In the genomic region with DNA sequence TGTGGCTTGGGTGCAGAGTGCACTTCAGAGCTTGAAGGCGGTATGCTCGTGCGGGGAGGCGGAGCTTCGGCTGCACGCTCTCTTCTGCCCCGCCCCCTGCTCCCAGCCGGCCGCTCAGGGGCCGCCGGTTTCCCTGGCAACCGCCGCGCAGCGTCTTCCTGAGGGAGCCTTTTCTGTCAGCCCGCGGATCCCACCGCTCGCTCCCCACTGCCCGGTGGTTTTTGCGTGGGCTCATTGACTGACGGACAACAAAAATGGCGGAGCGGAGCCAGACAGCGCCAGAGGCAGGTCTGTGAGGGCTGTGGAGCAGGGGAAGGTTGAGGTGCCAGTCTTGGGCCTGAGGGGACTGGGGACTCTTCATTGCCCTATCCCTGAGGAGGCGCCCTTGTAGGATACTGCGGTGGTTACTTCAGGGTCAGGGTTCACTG, we compare ENCODE assay signal across 8 mouse cellular contexts. TPM values are rescaled to one million over a fixed set of nuclear protein-coding genes. Genes with fewer than 3 reads are reported as not detected.
DNase-seq lines count a peak whose midpoint lies in the region; ATAC-seq lines count a peak whose summit lies in the region.

A gene (plus strand): TSS at position 44 of the 428 bp plus-strand sequence.

- ATAC-seq in embryonic facial prominence, embryonic 14.5 days (ENCODE audit: low read depth): peak; percentile 98
- ATAC-seq in heart, embryonic 16.5 days (replicated peaks; ENCODE audit: extremely low read depth, insufficient read depth, low FRiP score): peak; percentile 96
- 0 out of 2 replicates have a peak, but pooled peaks have one; percentile 48 for ATAC-seq in limb, embryonic 15.5 days (ENCODE audit: insufficient number of reproducible peaks, low FRiP score, low TSS enrichment, low read depth)
- peak; percentile 99 for ATAC-seq in midbrain, embryonic 16.5 days

- peak; percentile 18 for DNase-seq in urinary bladder, adult 2 months (ENCODE audit: low spot score)
- DNase-seq in urinary bladder, postnatal 10 days (ENCODE audit: low spot score): no peak
- DNase-seq in embryonic facial prominence, embryonic 14.5 days (ENCODE audit: low spot score): peak; percentile 87
- peak; percentile 84 for DNase-seq in kidney, postnatal 10 days
- DNase-seq in thymus, postnatal 0 days (ENCODE audit: low spot score): peak; percentile 43

- H3K4me2 ChIP-seq in embryonic facial prominence, embryonic 14.5 days (ENCODE audit: low read depth, low read length): peak within 1 kb of the TSS; percentile 61
- peak within 1 kb of the TSS; percentile 73 for H3K4me2 ChIP-seq in heart, embryonic 16.5 days (ENCODE audit: low read depth, low read length)
- peak within 1 kb of the TSS; percentile 81 for H3K4me2 ChIP-seq in limb, embryonic 15.5 days
- peak within 1 kb of the TSS; percentile 72 for H3K4me2 ChIP-seq in midbrain, embryonic 16.5 days (ENCODE audit: low read length)

- H3K36me3 ChIP-seq in embryonic facial prominence, embryonic 14.5 days (ENCODE audit: control insufficient read depth, insufficient read depth, low read length): no peaks in the 10 kb centered on the region
- no peaks in the 10 kb centered on the region for H3K36me3 ChIP-seq in heart, embryonic 16.5 days (ENCODE audit: control insufficient read depth, insufficient read depth)
- no peaks in the 10 kb centered on the region for H3K36me3 ChIP-seq in limb, embryonic 15.5 days
- no peaks in the 10 kb centered on the region for H3K36me3 ChIP-seq in midbrain, embryonic 16.5 days (ENCODE audit: control insufficient read depth, insufficient read depth, low read length)

- H3K9me3 ChIP-seq in embryonic facial prominence, embryonic 14.5 days (ENCODE audit: control insufficient read depth, low read length): no peaks in the 10 kb centered on the region
- no peaks in the 10 kb centered on the region for H3K9me3 ChIP-seq in heart, embryonic 16.5 days (replicated peaks; ENCODE audit: control insufficient read depth, low read length)
- H3K9me3 ChIP-seq in limb, embryonic 15.5 days: no peaks in the 10 kb centered on the region
- no peaks in the 10 kb centered on the region for H3K9me3 ChIP-seq in midbrain, embryonic 16.5 days (replicated peaks; ENCODE audit: control insufficient read depth, low read length, poor library complexity, severe bottlenecking)

- no peaks in the 10 kb centered on the region for H3K4me1 ChIP-seq in embryonic facial prominence, embryonic 14.5 days (ENCODE audit: control insufficient read depth, insufficient read depth, low read length)
- 0 out of 2 replicates have a peak, but pooled peaks cover 2% of the 10 kb centered on the region for H3K4me1 ChIP-seq in heart, embryonic 16.5 days (ENCODE audit: control insufficient read depth, insufficient read depth, low read length)
- peaks cover 4% of the 10 kb centered on the region; the same call in 1 of the 2 replicates for H3K4me1 ChIP-seq in limb, embryonic 15.5 days
- peaks cover 5% of the 10 kb centered on the region; the same call in 1 of the 2 replicates for H3K4me1 ChIP-seq in midbrain, embryonic 16.5 days (ENCODE audit: control insufficient read depth, insufficient read depth, low read length)

- peak within 1 kb of the TSS; percentile 46 for H3K4me3 ChIP-seq in embryonic facial prominence, embryonic 14.5 days (ENCODE audit: low read depth, low read length)
- peak within 1 kb of the TSS; percentile 76 for H3K4me3 ChIP-seq in heart, embryonic 16.5 days (ENCODE audit: low read length)
- H3K4me3 ChIP-seq in limb, embryonic 15.5 days: peak within 1 kb of the TSS; percentile 56
- H3K4me3 ChIP-seq in midbrain, embryonic 16.5 days (ENCODE audit: low read depth, low read length): peak within 1 kb of the TSS; percentile 67

- no peak within 1 kb of the TSS for H3K27ac ChIP-seq in embryonic facial prominence, embryonic 14.5 days (replicated peaks; ENCODE audit: low read depth, low read length)
- no peak within 1 kb of the TSS for H3K27ac ChIP-seq in heart, embryonic 16.5 days (ENCODE audit: low read length)
- no peak within 1 kb of the TSS for H3K27ac ChIP-seq in limb, embryonic 15.5 days
- H3K27ac ChIP-seq in midbrain, embryonic 16.5 days (ENCODE audit: low read length): peak within 1 kb of the TSS; percentile 47

- WGBS in embryonic facial prominence, embryonic 14.5 days: under 1% methylated on average over 16 of the region's 27 CpGs
- under 1% methylated on average over 27 of the region's 27 CpGs for WGBS in heart, embryonic 16.5 days
- WGBS in limb, embryonic 15.5 days: 0% methylated on average over 27 of the region's 27 CpGs
- under 1% methylated on average over 27 of the region's 27 CpGs for WGBS in midbrain, embryonic 16.5 days

- peak within 1 kb of the TSS; percentile 51 for H3K9ac ChIP-seq in embryonic facial prominence, embryonic 14.5 days (ENCODE audit: low read depth, low read length)
- H3K9ac ChIP-seq in heart, embryonic 16.5 days (ENCODE audit: low read length): peak within 1 kb of the TSS; percentile 63
- H3K9ac ChIP-seq in limb, embryonic 15.5 days: peak within 1 kb of the TSS; percentile 23; the same call in 1 of the 2 replicates
- H3K9ac ChIP-seq in midbrain, embryonic 16.5 days (ENCODE audit: low read depth, low read length): peak within 1 kb of the TSS; percentile 70

- no peaks in the 10 kb centered on the region for H3K27me3 ChIP-seq in embryonic facial prominence, embryonic 14.5 days (replicated peaks; ENCODE audit: control insufficient read depth, insufficient read depth, low read length)
- H3K27me3 ChIP-seq in heart, embryonic 16.5 days (ENCODE audit: control insufficient read depth, insufficient read depth, low read length): no peaks in the 10 kb centered on the region
- H3K27me3 ChIP-seq in limb, embryonic 15.5 days: no peaks in the 10 kb centered on the region
- H3K27me3 ChIP-seq in midbrain, embryonic 16.5 days (ENCODE audit: control insufficient read depth, insufficient read depth, low read depth, low read length): no peaks in the 10 kb centered on the region

RNA-seq across cellular contexts. Expression of the gene that starts here (rescaled TPM):
- polyA plus RNA-seq in urinary bladder, adult 2 months (2012; rRNA removed): 0.04 TPM in 1 of 2 replicates, not detected in the other
- polyA plus RNA-seq in embryonic facial prominence, embryonic 14.5 days (2014; fragmentation: Nextera tagmentation; extraction: Ambion mirVana): 0.81 and 1.0 TPM in 2 replicates
- 0.47 and 0.97 TPM in 2 replicates for polyA plus RNA-seq in heart, embryonic 16.5 days (2015; fragmentation: Nextera tagmentation; extraction: Ambion mirVana)
- 0.15 and 0.17 TPM in 2 replicates for polyA plus RNA-seq in limb, embryonic 15.5 days (2015; fragmentation: Nextera tagmentation; extraction: Ambion mirVana)
- polyA plus RNA-seq in midbrain, embryonic 16.5 days (2015; fragmentation: Nextera tagmentation; extraction: Ambion mirVana): 3.1 and 4.5 TPM in 2 replicates
- polyA plus RNA-seq in thymus, postnatal 0 days (2015; fragmentation: Nextera tagmentation; extraction: Ambion mirVana): 0.08 TPM in 1 of 2 replicates, not detected in the other

Comparison
In these comparisons a context has a peak if more than half of its experiments do, and no peak if none do; other contexts are left out.
1. Peak in DNase-seq in urinary bladder, adult 2 months; RNA of the gene not detected or under 1 TPM.
2. Peak in ATAC-seq, H3K4me3 ChIP-seq, H3K9ac ChIP-seq and H3K4me2 ChIP-seq in heart, embryonic 16.5 days; RNA of the gene not detected or under 1 TPM.
3. Peak in ATAC-seq, H3K4me3 ChIP-seq, H3K9ac ChIP-seq and H3K4me2 ChIP-seq in limb, embryonic 15.5 days; RNA of the gene not detected or under 1 TPM.
4. Peak in DNase-seq in thymus, postnatal 0 days; RNA of the gene not detected or under 1 TPM.
5. ATAC-seq: peak in every context shown above with its lines; median percentile 99 in midbrain, embryonic 16.5 days; 98 in embryonic facial prominence, embryonic 14.5 days; 96 in heart, embryonic 16.5 days; 48 in limb, embryonic 15.5 days.